Mouse (Mus musculus): ENCODE data around the gene Tcn2. TPM values are rescaled to one million over a fixed set of nuclear protein-coding genes. Genes with fewer than 3 reads are reported as not detected.

The Tcn2 gene
- polyA plus RNA-seq, 1 experiment from 2014 or later: 19.7 TPM

DNA sequence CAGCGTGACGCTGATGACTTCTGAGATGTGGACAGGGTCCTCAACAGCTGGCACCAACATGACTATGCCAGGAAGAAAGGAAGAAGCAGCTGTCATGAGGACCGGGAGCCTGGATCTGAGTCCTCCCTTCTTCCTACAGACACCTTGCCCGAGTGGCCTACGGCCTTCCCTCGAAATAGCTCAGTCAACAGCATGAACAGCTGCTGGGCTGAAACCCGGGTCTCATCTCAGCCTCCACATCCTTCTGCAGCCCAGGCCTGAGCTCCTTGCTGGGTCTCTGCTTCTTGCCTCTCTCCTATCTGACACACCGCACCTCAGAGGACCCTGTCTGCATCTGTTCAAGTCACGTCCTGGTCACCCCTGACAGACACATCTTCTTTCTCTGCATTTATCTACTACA is 9.8 kb downstream of the Tcn2 start:
- Histone ChIP-seq H3K4me2 (ENCODE audit: low read length) (no peak overlapping the region), H3K27ac (ENCODE audit: low read depth, low read length) (no peak overlapping the region), H3K27me3 (replicated peaks; ENCODE audit: control insufficient read depth, insufficient read depth, low read length) (no peaks in the 10 kb centered on the region), H3K36me3 (ENCODE audit: control insufficient read depth, insufficient read depth, low read length) (no peaks in the 10 kb centered on the region), H3K4me1 (ENCODE audit: control insufficient read depth, insufficient read depth, low read length) (no peaks in the 10 kb centered on the region), H3K9ac (ENCODE audit: low read length) (no peak overlapping the region), H3K4me3 (ENCODE audit: low read depth, low read length) (no peak overlapping the region), H3K9me3 (replicated peaks; ENCODE audit: control insufficient read depth, low read length) (no peaks in the 10 kb centered on the region)
- 93% methylated on average over 9 of the region's 9 CpGs for WGBS
- no peak for ATAC-seq
- DNase-seq (ENCODE audit: low spot score): no peak

DNA sequence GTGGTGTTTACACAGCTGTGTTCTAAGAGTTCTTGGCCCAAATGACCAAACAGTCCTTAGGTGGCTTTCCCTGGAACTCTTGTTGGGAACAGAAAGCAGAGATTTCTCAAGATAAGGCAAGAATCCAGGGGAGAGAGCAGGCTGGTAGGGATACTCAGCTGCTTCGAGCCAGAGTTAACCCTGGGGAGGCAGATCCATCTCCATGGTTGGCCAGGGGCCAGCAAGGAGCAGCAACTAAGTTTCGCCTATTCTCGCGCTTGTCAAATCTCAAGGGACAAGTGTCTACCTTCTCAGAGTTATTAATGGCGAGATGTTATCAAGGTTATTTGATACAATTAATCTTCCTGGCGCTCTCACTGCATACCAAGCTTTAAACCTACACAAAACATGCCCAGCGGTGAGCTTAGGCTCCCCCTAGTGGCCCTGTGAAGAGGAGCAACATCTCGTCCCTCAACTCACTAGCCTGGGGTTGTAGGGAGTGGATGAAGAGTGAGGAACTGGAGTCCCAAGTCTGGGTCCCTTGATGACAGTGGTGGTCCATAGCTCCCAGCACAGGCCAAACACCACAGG is 10.6 kb downstream of the Tcn2 start:
- Histone ChIP-seq H3K9me3 (replicated peaks; ENCODE audit: control insufficient read depth, low read length) (no peaks in the 10 kb centered on the region), H3K27me3 (replicated peaks; ENCODE audit: control insufficient read depth, insufficient read depth, low read length) (no peaks in the 10 kb centered on the region), H3K4me2 (ENCODE audit: low read length) (no peak overlapping the region), H3K9ac (ENCODE audit: low read length) (no peak overlapping the region), H3K4me3 (ENCODE audit: low read depth, low read length) (no peak overlapping the region), H3K4me1 (ENCODE audit: control insufficient read depth, insufficient read depth, low read length) (no peaks in the 10 kb centered on the region), H3K27ac (ENCODE audit: low read depth, low read length) (no peak overlapping the region), H3K36me3 (ENCODE audit: control insufficient read depth, insufficient read depth, low read length) (no peaks in the 10 kb centered on the region)
- ATAC-seq: peak; percentile 26; the same call in 1 of the 2 replicates
- peak; percentile 79 for DNase-seq (ENCODE audit: low spot score)
- WGBS: 32% methylated on average over 8 of the region's 8 CpGs

DNA sequence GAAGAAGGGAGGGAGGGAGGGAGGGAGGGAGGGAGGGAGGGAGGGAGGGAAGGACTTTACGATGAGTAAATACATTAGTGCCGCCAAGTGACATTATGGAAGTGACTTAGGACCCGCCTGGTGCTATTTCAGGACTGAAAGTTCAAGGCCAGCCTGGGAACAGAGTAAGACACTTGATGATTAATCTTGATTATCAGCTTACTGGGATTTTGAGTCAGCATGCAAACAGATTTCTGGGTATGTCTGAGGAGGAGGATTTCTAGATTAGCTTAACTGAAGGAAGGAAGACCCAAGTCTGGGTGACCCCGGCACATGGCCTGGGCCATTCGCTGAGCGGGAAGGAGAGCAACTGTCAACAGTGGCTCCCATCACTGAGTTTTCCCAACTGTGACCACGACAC is 11.5 kb downstream of the Tcn2 start:
- H3K9me3 ChIP-seq (replicated peaks; ENCODE audit: control insufficient read depth, low read length): no peaks in the 10 kb centered on the region
- H3K4me2 ChIP-seq (ENCODE audit: low read length): no peak overlapping the region
- H3K4me3 ChIP-seq (ENCODE audit: low read depth, low read length): no peak overlapping the region
- WGBS: 95% methylated on average over 7 of the region's 7 CpGs
- ATAC-seq (no peak), DNase-seq (ENCODE audit: low spot score) (no peak)
- H3K9ac ChIP-seq (ENCODE audit: low read length): no peak overlapping the region
- no peaks in the 10 kb centered on the region for H3K36me3 ChIP-seq (ENCODE audit: control insufficient read depth, insufficient read depth, low read length)
- H3K27me3 ChIP-seq (replicated peaks; ENCODE audit: control insufficient read depth, insufficient read depth, low read length): no peaks in the 10 kb centered on the region
- no peak overlapping the region for H3K27ac ChIP-seq (ENCODE audit: low read depth, low read length)
- H3K4me1 ChIP-seq (ENCODE audit: control insufficient read depth, insufficient read depth, low read length): no peaks in the 10 kb centered on the region

DNA sequence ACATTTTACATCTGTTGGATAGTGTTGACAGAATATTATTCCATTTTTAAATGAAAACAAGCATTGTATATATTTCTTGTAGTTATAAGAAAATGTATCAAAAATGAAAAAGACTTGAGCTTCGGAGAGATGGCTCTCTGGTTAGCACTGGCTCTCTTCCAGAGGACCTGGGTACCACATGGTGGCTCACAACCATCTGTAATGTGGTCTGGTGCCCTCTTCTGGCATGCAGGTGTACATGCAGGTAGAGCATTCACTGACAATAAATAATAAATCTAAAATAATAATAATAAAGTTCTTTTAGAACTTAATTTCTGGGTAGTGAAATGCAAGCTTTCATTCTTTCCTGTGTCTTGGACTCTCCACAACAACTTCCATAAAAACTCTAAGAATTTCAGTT is 13.2 kb downstream of the Tcn2 start:
- Histone ChIP-seq H3K4me3 (ENCODE audit: low read depth, low read length) (no peak overlapping the region), H3K27me3 (replicated peaks; ENCODE audit: control insufficient read depth, insufficient read depth, low read length) (no peaks in the 10 kb centered on the region), H3K4me2 (ENCODE audit: low read length) (no peak overlapping the region), H3K4me1 (ENCODE audit: control insufficient read depth, insufficient read depth, low read length) (no peaks in the 10 kb centered on the region), H3K9ac (ENCODE audit: low read length) (no peak overlapping the region), H3K27ac (ENCODE audit: low read depth, low read length) (no peak overlapping the region), H3K9me3 (replicated peaks; ENCODE audit: control insufficient read depth, low read length) (no peaks in the 10 kb centered on the region), H3K36me3 (ENCODE audit: control insufficient read depth, insufficient read depth, low read length) (no peaks in the 10 kb centered on the region)
- ATAC-seq (no peak), DNase-seq (ENCODE audit: low spot score) (peak; percentile 51)
- 48% methylated on average over 1 of the region's 1 CpGs for WGBS

DNA sequence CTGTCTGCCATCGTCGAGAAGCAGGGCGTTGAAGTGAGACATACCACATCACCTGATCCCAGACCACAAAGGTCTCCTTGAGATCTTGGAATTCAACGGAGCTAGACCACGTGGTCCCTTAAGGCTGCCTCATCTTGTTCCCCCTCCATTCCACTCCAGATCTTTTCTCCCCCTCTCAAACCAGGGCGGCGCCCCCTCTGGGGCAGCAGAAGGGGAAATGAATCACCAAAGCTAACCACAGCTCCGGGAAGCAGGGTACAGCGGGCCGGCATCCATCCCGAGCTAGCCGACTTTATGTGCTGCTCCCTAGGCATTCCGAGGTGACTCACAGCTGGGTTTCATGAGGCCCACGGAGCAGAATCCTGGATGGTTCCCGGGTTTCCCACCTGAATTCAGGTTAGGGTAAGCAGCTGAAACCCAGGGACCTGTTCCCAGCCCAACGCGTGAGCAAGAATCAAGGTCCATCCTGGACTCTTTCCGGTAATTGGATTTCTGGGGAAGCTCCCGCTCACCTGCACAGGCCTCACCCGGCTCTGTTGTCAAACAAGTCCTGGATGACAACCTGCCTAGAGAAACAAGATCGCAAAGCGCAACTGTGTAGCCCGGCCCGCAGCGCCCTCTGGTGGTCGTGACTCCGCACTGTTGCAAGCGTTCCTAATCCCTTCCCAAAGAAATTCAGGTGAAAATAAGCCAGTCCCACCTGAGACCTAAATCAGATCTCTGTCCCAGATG is 17.7 kb downstream of the Tcn2 start, which contains the start of gene Slc35e4:
TSS of gene Slc35e4 (minus strand) at position 556 of the 732 bp plus-strand sequence.
- Histone ChIP-seq H3K9me3 (replicated peaks; ENCODE audit: control insufficient read depth, low read length) (no peaks in the 10 kb centered on the region), H3K4me2 (ENCODE audit: low read length) (peak within 1 kb of the TSS; percentile 96), H3K36me3 (ENCODE audit: control insufficient read depth, insufficient read depth, low read length) (no peaks in the 10 kb centered on the region), H3K9ac (ENCODE audit: low read length) (peak within 1 kb of the TSS; percentile 73), H3K27ac (ENCODE audit: low read depth, low read length) (peak within 1 kb of the TSS; percentile 0; the same call in 1 of the 2 replicates), H3K27me3 (replicated peaks; ENCODE audit: control insufficient read depth, insufficient read depth, low read length) (no peaks in the 10 kb centered on the region), H3K4me1 (ENCODE audit: control insufficient read depth, insufficient read depth, low read length) (peaks cover 15% of the 10 kb centered on the region), H3K4me3 (ENCODE audit: low read depth, low read length) (peak within 1 kb of the TSS; percentile 59)
- DNase-seq (ENCODE audit: low spot score) (peak; percentile 87), ATAC-seq (peak; percentile 66)
- under 1% methylated on average over 27 of the region's 28 CpGs for WGBS

DNA sequence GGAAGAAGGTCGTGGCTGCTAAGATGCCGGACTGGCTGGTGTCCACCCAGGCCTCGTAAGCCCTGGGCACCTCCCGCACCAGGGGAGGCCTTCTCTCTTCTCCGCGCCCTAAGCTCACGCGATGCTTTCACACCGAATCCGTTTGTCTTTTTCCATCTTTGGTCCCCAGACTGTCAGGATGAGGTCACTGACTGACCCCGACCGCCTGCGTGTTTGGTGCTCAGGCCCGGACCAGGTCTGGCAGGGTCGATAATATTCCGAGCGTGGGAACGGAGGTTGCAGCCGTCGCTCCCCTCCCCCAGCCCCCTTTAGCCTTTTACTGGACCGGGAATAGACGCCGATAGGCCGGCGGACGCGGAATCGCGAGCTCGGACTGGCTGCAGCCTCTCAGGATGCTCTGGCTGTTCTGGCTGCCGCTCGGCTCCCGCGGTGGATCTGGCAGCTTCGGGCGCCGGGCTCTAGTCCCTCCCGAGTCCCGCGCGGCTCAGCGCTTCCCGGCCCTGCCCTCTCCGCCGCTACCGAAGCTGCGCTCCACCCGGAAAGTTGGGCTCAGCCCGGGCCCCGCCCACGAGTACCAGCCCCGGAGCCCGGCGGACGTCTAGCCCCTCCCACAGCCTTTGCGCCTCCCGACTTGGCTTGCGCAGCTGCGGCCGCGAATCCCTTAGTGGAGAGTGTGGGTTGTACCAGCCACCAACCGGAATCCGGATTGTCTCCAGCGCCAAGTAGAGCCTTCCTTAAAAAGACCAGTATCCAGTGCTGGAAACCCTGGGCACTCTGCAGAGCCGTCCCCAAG is 18.4 kb downstream of the Tcn2 start:
- under 1% methylated on average over 65 of the region's 65 CpGs for WGBS
- Histone ChIP-seq H3K36me3 (ENCODE audit: control insufficient read depth, insufficient read depth, low read length) (no peaks in the 10 kb centered on the region), H3K4me1 (ENCODE audit: control insufficient read depth, insufficient read depth, low read length) (peaks cover 15% of the 10 kb centered on the region), H3K9ac (ENCODE audit: low read length) (peak overlapping the region; percentile 73), H3K4me2 (ENCODE audit: low read length) (peak overlapping the region; percentile 96), H3K27ac (ENCODE audit: low read depth, low read length) (peak overlapping the region; percentile 0; the same call in 1 of the 2 replicates), H3K4me3 (ENCODE audit: low read depth, low read length) (peak overlapping the region; percentile 59), H3K27me3 (replicated peaks; ENCODE audit: control insufficient read depth, insufficient read depth, low read length) (no peaks in the 10 kb centered on the region), H3K9me3 (replicated peaks; ENCODE audit: control insufficient read depth, low read length) (no peaks in the 10 kb centered on the region)
- DNase-seq (ENCODE audit: low spot score): peak; percentile 93
- ATAC-seq: peak; percentile 92

DNA sequence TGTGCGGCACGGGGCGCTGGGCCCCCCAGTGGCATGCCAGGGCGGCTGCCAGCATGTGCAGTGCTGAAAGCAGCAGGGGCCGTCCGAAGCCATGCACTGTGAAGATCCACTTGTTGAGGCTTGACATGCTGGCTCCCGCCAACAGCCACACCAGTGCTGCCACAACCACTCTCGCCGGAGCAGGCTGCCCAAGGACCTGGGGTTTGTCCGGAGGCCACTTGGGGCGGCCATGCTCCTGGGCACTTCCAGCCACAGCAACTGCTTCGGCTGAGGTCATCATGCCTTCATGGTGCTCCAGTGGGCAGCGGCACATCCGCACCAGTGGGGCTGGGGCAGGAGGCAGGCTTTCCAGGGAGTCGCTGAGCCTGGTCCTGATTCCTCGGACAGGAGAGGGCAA is 19.1 kb downstream of the Tcn2 start:
- Histone ChIP-seq H3K9ac (ENCODE audit: low read length) (peak overlapping the region; percentile 73), H3K27ac (ENCODE audit: low read depth, low read length) (no peak overlapping the region), H3K4me1 (ENCODE audit: control insufficient read depth, insufficient read depth, low read length) (peaks cover 15% of the 10 kb centered on the region), H3K4me2 (ENCODE audit: low read length) (peak overlapping the region; percentile 96), H3K36me3 (ENCODE audit: control insufficient read depth, insufficient read depth, low read length) (no peaks in the 10 kb centered on the region), H3K27me3 (replicated peaks; ENCODE audit: control insufficient read depth, insufficient read depth, low read length) (no peaks in the 10 kb centered on the region), H3K4me3 (ENCODE audit: low read depth, low read length) (peak overlapping the region; percentile 59), H3K9me3 (replicated peaks; ENCODE audit: control insufficient read depth, low read length) (no peaks in the 10 kb centered on the region)
- ATAC-seq (0 out of 2 replicates have a peak, but pooled peaks have one; percentile 11), DNase-seq (ENCODE audit: low spot score) (peak; percentile 38)
- WGBS: 4% methylated on average over 16 of the region's 16 CpGs

DNA sequence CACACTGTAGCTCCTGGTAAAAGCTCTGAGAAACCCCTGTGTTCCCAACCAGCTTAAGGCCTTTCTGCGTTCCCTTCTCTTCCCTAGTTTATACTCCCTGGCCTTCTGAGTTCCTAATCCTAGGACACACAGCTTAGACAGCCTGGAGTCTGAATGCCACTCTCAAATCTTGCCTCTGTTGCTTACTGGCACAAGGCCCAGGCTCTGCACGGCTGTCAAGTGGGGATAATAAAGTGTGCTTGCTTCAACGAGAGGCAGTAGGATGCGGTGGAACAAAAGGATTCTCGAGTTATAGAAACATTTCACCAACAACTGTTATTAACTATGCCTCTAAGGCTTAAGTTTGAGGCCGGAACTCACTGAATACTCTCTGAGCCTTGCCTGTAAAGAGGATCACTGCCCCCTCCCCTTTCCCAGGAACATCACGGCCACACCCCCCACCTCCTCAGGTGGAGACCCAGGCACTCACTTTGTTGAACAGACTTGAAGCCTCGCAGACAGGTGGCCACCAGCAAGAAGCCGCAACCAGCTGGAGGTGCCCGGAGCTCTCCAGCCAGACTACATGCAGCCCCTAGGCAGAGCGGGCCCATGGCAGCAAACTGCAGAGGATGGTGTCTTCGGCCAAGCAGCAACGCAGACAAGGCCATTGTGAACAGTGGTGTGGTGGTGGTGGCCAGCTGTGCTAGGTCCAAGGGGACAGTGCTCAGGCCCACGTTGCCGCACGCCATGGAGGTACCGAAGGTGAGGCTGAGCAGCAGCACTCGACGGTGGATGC is 19.7 kb downstream of the Tcn2 start:
- peak; percentile 79 for DNase-seq (ENCODE audit: low spot score)
- WGBS: 10% methylated on average over 19 of the region's 19 CpGs
- 0 out of 2 replicates have a peak, but pooled peaks cover under 1% of the 10 kb centered on the region for H3K36me3 ChIP-seq (ENCODE audit: control insufficient read depth, insufficient read depth, low read length)
- H3K4me1 ChIP-seq (ENCODE audit: control insufficient read depth, insufficient read depth, low read length): peaks cover 15% of the 10 kb centered on the region
- no peaks in the 10 kb centered on the region for H3K27me3 ChIP-seq (replicated peaks; ENCODE audit: control insufficient read depth, insufficient read depth, low read length)
- peak overlapping the region; percentile 73 for H3K9ac ChIP-seq (ENCODE audit: low read length)
- no peak for ATAC-seq
- H3K4me2 ChIP-seq (ENCODE audit: low read length): peak overlapping the region; percentile 96
- H3K27ac ChIP-seq (ENCODE audit: low read depth, low read length): no peak overlapping the region
- peak overlapping the region; percentile 59 for H3K4me3 ChIP-seq (ENCODE audit: low read depth, low read length)
- no peaks in the 10 kb centered on the region for H3K9me3 ChIP-seq (replicated peaks; ENCODE audit: control insufficient read depth, low read length)
